Mouse (Mus musculus) megakaryocyte, embryonic 14.5 days (primary cell): ENCODE results near the gene Bclaf1.

Experiments used
- FLI1 ChIP-seq: IDR thresholded peaks from 2 replicates; pipeline ENCODE4 v1.6.1; 2012; ENCODE audit warnings: low read length, inconsistent platforms, mixed read lengths
- GATA1 ChIP-seq: IDR thresholded peaks from 3 replicates; pipeline ENCODE4 v1.6.1; 2012; ENCODE audit warnings: mixed read lengths, low read length, inconsistent platforms, borderline replicate concordance

DNA sequence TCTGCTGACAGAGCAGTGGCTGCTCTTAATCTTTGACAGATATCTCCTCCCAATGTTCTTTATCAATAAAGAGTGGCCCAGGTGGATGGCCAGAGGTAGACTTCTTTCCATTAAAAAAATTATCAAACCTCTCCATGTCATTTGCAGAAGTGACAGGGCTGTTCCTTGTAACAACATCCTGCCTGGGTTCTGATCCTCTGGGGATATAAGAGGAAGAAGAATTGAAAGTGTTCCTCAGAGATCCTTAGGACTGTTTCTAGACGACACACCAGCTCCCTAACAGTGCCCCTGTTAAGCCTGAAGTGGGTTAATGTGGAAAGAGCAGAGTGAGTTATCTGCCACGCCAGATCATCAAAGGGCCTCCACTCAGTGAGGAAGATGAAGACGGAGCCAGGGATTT is 78.3 kb downstream of the Bclaf1 start:
- TF ChIP-seq GATA1 (no peak), FLI1 (no peak)
